Mouse (Mus musculus): ENCODE data around the gene Hspg2.

DNA sequence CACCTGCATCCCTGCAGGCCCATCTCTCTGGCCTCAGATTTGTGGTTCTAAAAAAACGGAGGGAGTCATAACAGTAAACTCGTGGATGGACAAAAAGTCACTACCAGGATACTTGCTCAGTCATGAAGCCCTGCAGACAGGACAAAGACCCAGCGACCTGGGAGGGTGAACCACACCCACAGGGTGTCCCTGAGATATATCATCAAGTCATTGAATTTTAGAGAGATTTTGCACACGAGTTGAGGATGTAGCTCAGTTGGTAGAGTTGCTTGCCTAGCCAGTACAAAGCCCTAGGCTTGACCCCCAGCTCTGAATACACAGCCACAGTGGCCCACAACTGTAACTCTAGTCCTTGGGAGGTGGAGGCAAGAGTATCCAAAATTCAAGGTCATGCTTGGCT lies 7.4 kb upstream of the Hspg2 start:
- TF ChIP-seq CTCF (conservative IDR thresholded peaks at IDR 0.05; ENCODE audit: insufficient read depth, insufficient read length, low read depth, low read length) (no peak), POLR2A (IDR thresholded peaks at IDR 0.05; ENCODE audit: low read depth, low read length) (no peak)
